ENCODE assay signal across 20 mouse cellular contexts in the genomic region with DNA sequence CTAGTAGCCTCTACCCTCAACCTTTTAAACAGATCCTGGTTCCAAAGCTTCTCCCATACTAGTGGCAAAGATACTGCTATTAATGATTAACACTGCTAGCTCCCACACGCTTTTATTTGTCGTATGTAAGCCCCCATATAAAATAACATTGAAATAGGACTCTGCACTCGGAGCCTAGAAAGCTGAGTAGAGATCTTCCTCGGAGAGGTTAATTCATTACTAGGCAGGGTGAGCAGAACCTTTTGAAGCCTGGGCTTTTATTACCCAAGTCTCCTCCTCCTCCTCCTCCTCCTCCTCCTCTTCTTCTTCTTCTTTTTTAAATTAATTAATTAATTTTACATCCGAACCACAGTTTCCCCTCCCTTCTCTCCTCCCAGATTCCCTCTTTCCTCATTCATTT.
"Had no signal": no experiment of that assay in that cellular context is flagged by ENCODE, and none has a peak within 500 bp of the region (broad histone marks: within the 10 kb centered on the region; RNA-seq: fewer than 3 reads in every experiment).

No protein-coding gene starts in this region.

- ATAC-seq: midbrain, embryonic 16.5 days had no signal

- H3K4me3 ChIP-seq: midbrain, embryonic 10.5 days; midbrain, embryonic 12.5 days; myocyte; neural tube, embryonic 13.5 days; neural tube, embryonic 15.5 days; stomach, embryonic 15.5 days had no signal

- DNase-seq: lung, embryonic 14.5 days; lung, postnatal 10 days; lung, postnatal 4 days; midbrain, embryonic 14.5 days; retina, postnatal 1 day; right cerebral cortex, adult 18-20 months; right cerebral cortex, postnatal 25 days; right cerebral cortex, postnatal 4 days; spleen, adult 18-20 months; thymus, adult 2 months; thymus, postnatal 25 days; thymus, postnatal 4 days had no signal

- H3K27me3 ChIP-seq: midbrain, embryonic 12.5 days; neural tube, embryonic 13.5 days; neural tube, embryonic 15.5 days; stomach, embryonic 15.5 days had no signal

- H3K36me3 ChIP-seq: midbrain, embryonic 10.5 days; midbrain, embryonic 12.5 days; neural tube, embryonic 13.5 days; neural tube, embryonic 15.5 days; stomach, embryonic 15.5 days had no signal

- H3K4me2 ChIP-seq: lung, embryonic 14.5 days; midbrain, embryonic 12.5 days; neural tube, embryonic 13.5 days; neural tube, embryonic 15.5 days; stomach, embryonic 15.5 days had no signal

- H3K4me1 ChIP-seq: midbrain, embryonic 10.5 days; midbrain, embryonic 12.5 days; neural tube, embryonic 13.5 days; neural tube, embryonic 15.5 days; stomach, embryonic 15.5 days had no signal

- H3K9me3 ChIP-seq: midbrain, embryonic 10.5 days; midbrain, embryonic 12.5 days; neural tube, embryonic 13.5 days; neural tube, embryonic 15.5 days; stomach, embryonic 15.5 days had no signal

- H3K9ac ChIP-seq: lung, embryonic 14.5 days; midbrain, embryonic 12.5 days; neural tube, embryonic 13.5 days; neural tube, embryonic 15.5 days; stomach, embryonic 15.5 days had no signal

- H3K27ac ChIP-seq: midbrain, embryonic 10.5 days; midbrain, embryonic 12.5 days; neural tube, embryonic 13.5 days; neural tube, embryonic 15.5 days; stomach, embryonic 15.5 days; stomach, postnatal 0 days had no signal
